Mouse (Mus musculus) monocyte, adult 5-6 weeks (primary cell): ENCODE measurements around the gene Grxcr1. TPM values are rescaled to one million over a fixed set of nuclear protein-coding genes. Genes with fewer than 3 reads are reported as not detected.

Experiments
- total RNA-seq: library from RNA; stranded (forward); fragments of 200-1000, 200-491, 200-594 nt; gene quantifications from 3 replicates; pipeline ENCODE4 v1.2.3, GENCODE M21; 2017

Grxcr1 gene
- total RNA-seq, 1 experiment from 2014 or later = not detected

Other genes starting within 250 kb of the Grxcr1 start
- gene Atp8a1, start 184.4 kb upstream of the Grxcr1 start, total RNA-seq = 30.1 to 51.4 TPM (median 30.5 TPM) in 3 replicates
- not detected in 3 replicates for gene Gm5108, start 90.2 kb upstream of the Grxcr1 start, total RNA-seq
- not detected in 3 replicates for gene Gm21905, start 85.4 kb upstream of the Grxcr1 start, total RNA-seq